Mouse (Mus musculus): ENCODE measurements around the gene Prnd.

The Prnd gene

GRCm38 (mm10) chr2:131982546-131983196, 32.0 kb downstream of the Prnd start:
- DNase-seq (ENCODE audit: low read depth): peak; percentile 49

- DNase-seq (ENCODE audit: low read depth): no peak
These were observed 37.3 kb downstream of the Prnd start for GRCm38 (mm10) chr2:131987950-131988349.

GRCm38 (mm10) chr2:131988550-131988949, 37.9 kb downstream of the Prnd start:
- no peak for DNase-seq (ENCODE audit: low read depth)

- no peak for DNase-seq (ENCODE audit: low read depth)
These were observed 41.8 kb downstream of the Prnd start for GRCm38 (mm10) chr2:131992487-131992886.

- DNase-seq (ENCODE audit: low read depth): no peak
These were observed 42.5 kb downstream of the Prnd start for GRCm38 (mm10) chr2:131993151-131993550.

GRCm38 (mm10) chr2:131993563-131994088, 43.0 kb downstream of the Prnd start:
- no peak for DNase-seq (ENCODE audit: low read depth)

GRCm38 (mm10) chr2:131994971-131995370, 44.3 kb downstream of the Prnd start:
- no peak for DNase-seq (ENCODE audit: low read depth)

- DNase-seq (ENCODE audit: low read depth): no peak
These were observed 45.1 kb downstream of the Prnd start for GRCm38 (mm10) chr2:131995742-131996141.

GRCm38 (mm10) chr2:131996369-131996768, 45.7 kb downstream of the Prnd start:
- DNase-seq (ENCODE audit: low read depth): no peak

GRCm38 (mm10) chr2:131997356-131997755, 46.7 kb downstream of the Prnd start:
- no peak for DNase-seq (ENCODE audit: low read depth)

- no peak for DNase-seq (ENCODE audit: low read depth)
These were observed 51.2 kb downstream of the Prnd start for GRCm38 (mm10) chr2:132001696-132002334.

- DNase-seq (ENCODE audit: low read depth): no peak
These were observed 53.3 kb downstream of the Prnd start for GRCm38 (mm10) chr2:132003916-132004315.

GRCm38 (mm10) chr2:132004495-132005136, 54.0 kb downstream of the Prnd start:
- DNase-seq (ENCODE audit: low read depth): no peak

GRCm38 (mm10) chr2:132005445-132005844, 54.8 kb downstream of the Prnd start:
- no peak for DNase-seq (ENCODE audit: low read depth)

All from c-Kit-positive CD71-negative TER-119-negative erythroid progenitor cells, embryonic 14.5 days (primary cell).